ENCODE assay signal across 14 mouse cellular contexts in the genomic region with DNA sequence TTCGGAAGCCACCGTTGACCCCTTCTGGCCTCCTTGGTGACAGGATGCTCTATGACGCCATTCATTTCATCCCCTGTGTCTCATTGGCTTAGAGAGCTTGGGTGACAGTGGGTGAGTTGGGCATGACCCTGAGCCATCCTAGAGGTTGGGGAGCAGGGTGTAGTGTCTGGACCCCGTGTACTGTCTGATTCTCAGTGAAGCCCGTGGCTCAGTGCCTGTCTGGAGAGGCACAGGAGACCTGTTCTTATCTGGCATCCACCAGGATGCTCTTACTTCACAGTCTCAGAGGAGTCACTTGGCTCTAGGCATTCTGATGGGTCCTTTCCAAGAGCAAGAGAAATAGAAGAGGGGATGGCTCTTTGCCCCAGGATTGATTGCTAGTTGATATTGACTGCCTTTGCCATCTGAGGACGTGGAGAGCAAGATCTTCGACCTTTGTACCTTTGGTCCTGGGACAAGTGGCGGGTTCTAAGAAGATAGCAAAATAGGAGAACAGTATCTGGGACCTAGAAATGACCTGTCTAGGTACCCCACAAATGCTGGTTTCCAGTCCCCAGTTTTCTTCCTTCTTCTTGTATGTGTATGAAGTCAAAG.
DNase-seq lines count a peak whose midpoint lies in the region; ATAC-seq lines count a peak whose summit lies in the region.
"Had no signal": no experiment of that assay in that cellular context is flagged by ENCODE, and none has a peak within 500 bp of the region (broad histone marks: within the 10 kb centered on the region; RNA-seq: fewer than 3 reads in every experiment).

No protein-coding gene starts in this region.

- no peaks in the 10 kb centered on the region for H3K27me3 ChIP-seq in forebrain, embryonic 13.5 days
- no peaks in the 10 kb centered on the region for H3K27me3 ChIP-seq in forebrain, embryonic 11.5 days (ENCODE audit: control insufficient read depth, insufficient read depth, low read length)
- H3K27me3 ChIP-seq in liver, embryonic 13.5 days = no peaks in the 10 kb centered on the region
- no peaks in the 10 kb centered on the region for H3K27me3 ChIP-seq in liver, embryonic 11.5 days (replicated peaks; ENCODE audit: control insufficient read depth, insufficient read depth, low read length)
- no peaks in the 10 kb centered on the region for H3K27me3 ChIP-seq in hindbrain, embryonic 16.5 days (replicated peaks; ENCODE audit: control insufficient read depth, insufficient read depth, low read length)
- H3K27me3 ChIP-seq in neural tube, embryonic 15.5 days (replicated peaks) = no peaks in the 10 kb centered on the region
- H3K27me3 ChIP-seq: kidney, embryonic 15.5 days; limb, embryonic 12.5 days had no signal

- H3K27ac ChIP-seq in forebrain, embryonic 13.5 days = no peak overlapping the region
- no peak overlapping the region for H3K27ac ChIP-seq in forebrain, embryonic 11.5 days (ENCODE audit: low read depth, low read length)
- H3K27ac ChIP-seq in liver, embryonic 13.5 days = no peak overlapping the region
- H3K27ac ChIP-seq in liver, embryonic 11.5 days (ENCODE audit: low read depth, low read length) = no peak overlapping the region
- H3K27ac ChIP-seq in hindbrain, embryonic 16.5 days (ENCODE audit: low read depth, low read length) = no peak overlapping the region
- no peak overlapping the region for H3K27ac ChIP-seq in neural tube, embryonic 15.5 days (replicated peaks)
- H3K27ac ChIP-seq: kidney, embryonic 15.5 days; limb, embryonic 12.5 days had no signal

- DNase-seq in forebrain, embryonic 11.5 days (ENCODE audit: low spot score) = no peak
- no peak for DNase-seq in liver, embryonic 13.5 days
- no peak for DNase-seq in liver, embryonic 11.5 days (ENCODE audit: low spot score)
- DNase-seq in spleen, postnatal 4 days (ENCODE audit: low spot score in 2 of 2) = no peak
- DNase-seq in lung, adult 18-20 months = no peak
- DNase-seq: cerebellum, adult 2 months; lung, adult 2 months; lung, postnatal 4 days; right cerebral cortex, adult 18-20 months had no signal

- 95% methylated on average over 8 of the region's 8 CpGs for WGBS in forebrain, embryonic 13.5 days
- WGBS in forebrain, embryonic 11.5 days = 95% methylated on average over 8 of the region's 8 CpGs
- WGBS in liver, embryonic 13.5 days (ENCODE audit: insufficient replicate concordance) = 83% methylated on average over 8 of the region's 8 CpGs
- WGBS in liver, embryonic 11.5 days = 86% methylated on average over 8 of the region's 8 CpGs
- WGBS in hindbrain, embryonic 16.5 days = 95% methylated on average over 8 of the region's 8 CpGs
- 96% methylated on average over 8 of the region's 8 CpGs for WGBS in neural tube, embryonic 15.5 days

- H3K4me1 ChIP-seq in forebrain, embryonic 13.5 days = peaks cover 55% of the 10 kb centered on the region
- no peaks in the 10 kb centered on the region for H3K4me1 ChIP-seq in forebrain, embryonic 11.5 days (replicated peaks; ENCODE audit: control insufficient read depth, insufficient read depth, low read length)
- peaks cover 13% of the 10 kb centered on the region for H3K4me1 ChIP-seq in liver, embryonic 13.5 days (replicated peaks)
- H3K4me1 ChIP-seq in liver, embryonic 11.5 days (replicated peaks; ENCODE audit: control insufficient read depth, insufficient read depth, low read length) = no peaks in the 10 kb centered on the region
- H3K4me1 ChIP-seq in hindbrain, embryonic 16.5 days (ENCODE audit: control insufficient read depth, insufficient read depth, low read depth, low read length) = peaks cover 15% of the 10 kb centered on the region
- peaks cover 47% of the 10 kb centered on the region for H3K4me1 ChIP-seq in neural tube, embryonic 15.5 days

- H3K4me3 ChIP-seq in forebrain, embryonic 13.5 days = peak overlapping the region; percentile 43; the same call in 1 of the 2 replicates
- no peak overlapping the region for H3K4me3 ChIP-seq in forebrain, embryonic 11.5 days (ENCODE audit: low read depth, low read length)
- no peak overlapping the region for H3K4me3 ChIP-seq in liver, embryonic 13.5 days (replicated peaks)
- no peak overlapping the region for H3K4me3 ChIP-seq in liver, embryonic 11.5 days (ENCODE audit: low read depth, low read length)
- H3K4me3 ChIP-seq in hindbrain, embryonic 16.5 days (ENCODE audit: low read length) = no peak overlapping the region
- peak overlapping the region; percentile 53; the same call in 1 of the 2 replicates for H3K4me3 ChIP-seq in neural tube, embryonic 15.5 days (replicated peaks)
- H3K4me3 ChIP-seq: kidney, embryonic 15.5 days; limb, embryonic 12.5 days had no signal

- H3K4me2 ChIP-seq in forebrain, embryonic 13.5 days = peak overlapping the region; percentile 60
- H3K4me2 ChIP-seq in forebrain, embryonic 11.5 days (ENCODE audit: low read depth, low read length, severe bottlenecking) = no peak overlapping the region
- H3K4me2 ChIP-seq in liver, embryonic 13.5 days = no peak overlapping the region
- no peak overlapping the region for H3K4me2 ChIP-seq in liver, embryonic 11.5 days
- peak overlapping the region; percentile 78 for H3K4me2 ChIP-seq in hindbrain, embryonic 16.5 days (ENCODE audit: low read length)
- H3K4me2 ChIP-seq in neural tube, embryonic 15.5 days = peak overlapping the region; percentile 64
- H3K4me2 ChIP-seq: kidney, embryonic 15.5 days; limb, embryonic 12.5 days had no signal

- ATAC-seq in forebrain, embryonic 13.5 days = no peak
- no peak for ATAC-seq in forebrain, embryonic 11.5 days (replicated peaks; ENCODE audit: low FRiP score)
- ATAC-seq in liver, embryonic 13.5 days (ENCODE audit: low read depth) = 0 out of 2 replicates have a peak, but pooled peaks have one; percentile 18
- no peak for ATAC-seq in liver, embryonic 11.5 days (replicated peaks; ENCODE audit: low FRiP score)
- ATAC-seq in hindbrain, embryonic 16.5 days = no peak
- ATAC-seq in neural tube, embryonic 15.5 days (ENCODE audit: low FRiP score) = no peak

- no peak overlapping the region for H3K9ac ChIP-seq in forebrain, embryonic 13.5 days
- H3K9ac ChIP-seq in forebrain, embryonic 11.5 days (ENCODE audit: low read length) = no peak overlapping the region
- no peak overlapping the region for H3K9ac ChIP-seq in liver, embryonic 13.5 days
- H3K9ac ChIP-seq in liver, embryonic 11.5 days (ENCODE audit: low read depth, low read length) = no peak overlapping the region
- no peak overlapping the region for H3K9ac ChIP-seq in hindbrain, embryonic 16.5 days (ENCODE audit: low read depth, low read length)
- no peak overlapping the region for H3K9ac ChIP-seq in neural tube, embryonic 15.5 days (replicated peaks)
- H3K9ac ChIP-seq: kidney, embryonic 15.5 days; limb, embryonic 12.5 days had no signal

- no peaks in the 10 kb centered on the region for H3K9me3 ChIP-seq in forebrain, embryonic 13.5 days (replicated peaks)
- H3K9me3 ChIP-seq in forebrain, embryonic 11.5 days (ENCODE audit: control insufficient read depth, low read length) = no peaks in the 10 kb centered on the region
- no peaks in the 10 kb centered on the region for H3K9me3 ChIP-seq in liver, embryonic 13.5 days (replicated peaks)
- H3K9me3 ChIP-seq in liver, embryonic 11.5 days (ENCODE audit: control insufficient read depth, low read length) = no peaks in the 10 kb centered on the region
- no peaks in the 10 kb centered on the region for H3K9me3 ChIP-seq in hindbrain, embryonic 16.5 days (ENCODE audit: control insufficient read depth, low read length)
- H3K9me3 ChIP-seq in neural tube, embryonic 15.5 days (replicated peaks) = no peaks in the 10 kb centered on the region
- H3K9me3 ChIP-seq: kidney, embryonic 15.5 days; limb, embryonic 12.5 days had no signal

- peaks cover 4% of the 10 kb centered on the region; the same call in 1 of the 2 replicates for H3K36me3 ChIP-seq in forebrain, embryonic 13.5 days (ENCODE audit: poor library complexity, severe bottlenecking)
- no peaks in the 10 kb centered on the region for H3K36me3 ChIP-seq in forebrain, embryonic 11.5 days (ENCODE audit: control insufficient read depth, insufficient read depth, low read length)
- H3K36me3 ChIP-seq in liver, embryonic 13.5 days = no peaks in the 10 kb centered on the region
- no peaks in the 10 kb centered on the region for H3K36me3 ChIP-seq in liver, embryonic 11.5 days (ENCODE audit: control insufficient read depth, insufficient read depth, low read length)
- no peaks in the 10 kb centered on the region for H3K36me3 ChIP-seq in hindbrain, embryonic 16.5 days (ENCODE audit: control insufficient read depth, insufficient read depth, low read length)
- 0 out of 2 replicates have a peak, but pooled peaks cover 2% of the 10 kb centered on the region for H3K36me3 ChIP-seq in neural tube, embryonic 15.5 days
- H3K36me3 ChIP-seq: kidney, embryonic 15.5 days; limb, embryonic 12.5 days had no signal

Comparison
In these comparisons a context has a peak if more than half of its experiments do, and no peak if none do; other contexts are left out.
1. H3K4me2 ChIP-seq: peak in forebrain, embryonic 13.5 days (single experiment), hindbrain, embryonic 16.5 days (single experiment) and neural tube, embryonic 15.5 days (single experiment); none in forebrain, embryonic 11.5 days (single experiment), liver, embryonic 13.5 days (single experiment) and liver, embryonic 11.5 days (single experiment).
2. H3K4me3 ChIP-seq: peak in forebrain, embryonic 13.5 days (single experiment) and neural tube, embryonic 15.5 days (single experiment); none in forebrain, embryonic 11.5 days (single experiment), liver, embryonic 13.5 days (single experiment), liver, embryonic 11.5 days (single experiment) and hindbrain, embryonic 16.5 days (single experiment).